Mouse (Mus musculus) duodenum, adult 2 months (tissue): ENCODE results near the gene Litaf. TPM values are rescaled to one million over a fixed set of nuclear protein-coding genes. Genes with fewer than 3 reads are reported as not detected.

ENCODE experiments used
- polyA plus RNA-seq: library from polyadenylated mRNA; depleted of rRNA; stranded (reverse); fragments of >200 nt; gene quantifications from 2 replicates; pipeline ENCODE4 v1.2.3, GENCODE M21; 2012; ENCODE audit warnings: low replicate concordance; rRNA removed

The Litaf gene
- 202 and 416 TPM in 2 replicates for polyA plus RNA-seq

GRCm38 (mm10) chr16:11066029-11066832 lies at the start of gene Litaf:
Litaf (minus strand) TSS chr16:11066157.

GRCm38 (mm10) chr16:11060645-11061044 lies 5.3 kb downstream of the Litaf start, which contains the start of gene Snn:
Snn (plus strand) TSS chr16:11060945.

Other genes starting within 250 kb of the Litaf start
- gene Rmi2, start 231.1 kb downstream of the Litaf start, polyA plus RNA-seq: 1.7 and 3.4 TPM in 2 replicates
- gene Snn, start 5.2 kb downstream of the Litaf start, polyA plus RNA-seq: 2.0 and 4.2 TPM in 2 replicates
- 36.6 and 38.6 TPM in 2 replicates for gene Txndc11, start 68.5 kb upstream of the Litaf start, polyA plus RNA-seq
- 11.7 and 14.0 TPM in 2 replicates for gene Zc3h7a, start 110.2 kb upstream of the Litaf start, polyA plus RNA-seq
- 0.68 and 0.91 TPM in 2 replicates for gene Rsl1d1, start 137.2 kb upstream of the Litaf start, polyA plus RNA-seq
- 30.1 and 31.0 TPM in 2 replicates for gene Gspt1, start 188.2 kb upstream of the Litaf start, polyA plus RNA-seq
- 6.7 and 10.3 TPM in 2 replicates for gene Tnfrsf17, start 247.7 kb upstream of the Litaf start, polyA plus RNA-seq